Mouse (Mus musculus) embryo, embryonic 9.5 days (tissue): ENCODE measurements around the gene Ints11.
A peak's percentile ranks its signal among the peaks of the same experiment; 100 is the strongest.

Experiments
- DNase-seq: peaks from one replicate; pipeline ENCODE4 v3.0.0-alpha.2; 2017; ENCODE audit errors: extremely low spot score

Gene Ints11

GRCm38 (mm10) chr4:155847591-155848352 lies 21.6 kb upstream of the Ints11 start:
- DNase-seq, result peak; percentile 45

- no peak for DNase-seq
These were observed 20.8 kb upstream of the Ints11 start for GRCm38 (mm10) chr4:155848434-155849095.

- DNase-seq, result no peak
These were observed 20.0 kb upstream of the Ints11 start for GRCm38 (mm10) chr4:155849391-155849790.

- DNase-seq, result no peak
These were observed 19.4 kb upstream of the Ints11 start for GRCm38 (mm10) chr4:155849792-155850451.

- DNase-seq, result no peak
These were observed 18.0 kb upstream of the Ints11 start for GRCm38 (mm10) chr4:155851368-155851767.

- DNase-seq, result no peak
These were observed 17.4 kb upstream of the Ints11 start for GRCm38 (mm10) chr4:155851951-155852411.

GRCm38 (mm10) chr4:155853421-155853820 lies 15.9 kb upstream of the Ints11 start:
- DNase-seq, result no peak

GRCm38 (mm10) chr4:155854991-155855390 lies 14.4 kb upstream of the Ints11 start:
- no peak for DNase-seq

- DNase-seq, result no peak
These were observed 13.3 kb upstream of the Ints11 start for GRCm38 (mm10) chr4:155856071-155856470.

- DNase-seq, result no peak
These were observed 12.5 kb upstream of the Ints11 start for GRCm38 (mm10) chr4:155856881-155857280.

GRCm38 (mm10) chr4:155859318-155859717 lies 10.0 kb upstream of the Ints11 start:
- peak; percentile 87 for DNase-seq

GRCm38 (mm10) chr4:155861787-155862186 lies 7.6 kb upstream of the Ints11 start:
- DNase-seq, result no peak

- no peak for DNase-seq
These were observed 6.3 kb upstream of the Ints11 start, which contains the start of gene Tas1r3 for GRCm38 (mm10) chr4:155863001-155863400. TSS of gene Tas1r3 (minus strand) at chr4:155863362.

- DNase-seq, result no peak
These were observed 590 bp upstream of the Ints11 start for GRCm38 (mm10) chr4:155868614-155869298.

GRCm38 (mm10) chr4:155871404-155871803 lies 2.1 kb downstream of the Ints11 start:
- no peak for DNase-seq

- no peak for DNase-seq
These were observed 14.2 kb downstream of the Ints11 start for GRCm38 (mm10) chr4:155883587-155883986.

GRCm38 (mm10) chr4:155886330-155886729 lies 17.0 kb downstream of the Ints11 start:
- DNase-seq, result no peak

- DNase-seq, result no peak
These were observed 18.3 kb downstream of the Ints11 start for GRCm38 (mm10) chr4:155887674-155888073.

GRCm38 (mm10) chr4:155888181-155888580 lies 18.8 kb downstream of the Ints11 start:
- DNase-seq, result no peak

- no peak for DNase-seq
These were observed 20.0 kb downstream of the Ints11 start for GRCm38 (mm10) chr4:155889316-155889715.

- DNase-seq, result peak; percentile 10
These were observed 21.7 kb downstream of the Ints11 start for GRCm38 (mm10) chr4:155891011-155891471.

- peak; percentile 95 for DNase-seq
These were observed 22.2 kb downstream of the Ints11 start, which contains the start of the genes Pusl1 and Acap3 for GRCm38 (mm10) chr4:155891551-155892001. TSS of gene Pusl1 (minus strand) at chr4:155891781. TSS of gene Acap3 (plus strand) at chr4:155891822.
